In the genomic region with DNA sequence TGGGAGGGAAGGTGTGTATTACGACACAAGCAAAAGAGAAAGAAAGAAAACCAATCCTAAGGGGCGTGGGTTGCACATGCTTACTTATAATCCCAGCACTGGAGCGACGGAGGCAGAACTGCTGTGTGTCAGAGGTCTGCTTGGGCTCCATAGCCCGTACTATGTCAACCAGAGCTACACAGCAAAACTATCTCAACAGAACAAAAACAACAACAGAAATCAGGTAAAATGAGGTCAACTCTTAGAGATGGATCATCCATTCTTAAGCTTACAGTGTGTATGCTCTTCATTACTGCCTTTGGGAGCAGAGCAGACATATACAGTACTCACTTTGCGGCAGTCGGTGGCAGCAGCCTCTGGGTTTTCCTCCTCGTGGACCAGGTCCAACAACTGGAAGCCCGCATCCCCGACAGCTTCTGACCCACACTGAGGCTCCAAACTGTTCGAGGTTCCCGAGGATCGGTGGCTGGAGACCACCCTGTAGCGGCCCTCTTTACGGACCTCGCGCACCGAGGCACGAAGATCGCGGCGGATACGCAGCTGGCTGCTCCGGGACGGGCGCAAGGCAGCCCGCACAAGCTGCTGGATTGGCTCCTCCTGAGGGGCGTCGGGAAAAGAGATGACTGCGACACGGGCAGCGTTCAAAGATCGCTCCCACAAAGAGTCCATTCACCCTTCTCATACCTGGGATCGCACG, we compare ENCODE assay signal across 7 mouse cellular contexts. TPM values are rescaled to one million over a fixed set of nuclear protein-coding genes. Genes with fewer than 3 reads are reported as not detected.
DNase-seq lines count a peak whose midpoint lies in the region; ATAC-seq and TF ChIP-seq lines count a peak whose summit lies in the region.

No protein-coding gene starts in this region.

- H3K9me3 ChIP-seq in embryonic facial prominence, embryonic 11.5 days (replicated peaks; ENCODE audit: control insufficient read depth, low read length), result no peaks in the 10 kb centered on the region
- H3K9me3 ChIP-seq in hindbrain, embryonic 13.5 days, result no peaks in the 10 kb centered on the region
- H3K9me3 ChIP-seq in lung, embryonic 16.5 days (ENCODE audit: control insufficient read depth, low read length), result no peaks in the 10 kb centered on the region
- no peaks in the 10 kb centered on the region for H3K9me3 ChIP-seq in stomach, embryonic 14.5 days (ENCODE audit: control insufficient read depth, low read depth, low read length)

- ATAC-seq in Patski, result peak; percentile 49
- peak; percentile 66 for ATAC-seq in embryonic facial prominence, embryonic 11.5 days (replicated peaks; ENCODE audit: insufficient number of reproducible peaks, low FRiP score, low TSS enrichment, low read depth)
- peak; percentile 77 for ATAC-seq in hindbrain, embryonic 13.5 days (ENCODE audit: low FRiP score)
- peak; percentile 50 for ATAC-seq in lung, embryonic 16.5 days (ENCODE audit: low read depth)
- peak; percentile 63 for ATAC-seq in stomach, embryonic 14.5 days (ENCODE audit: insufficient number of reproducible peaks, insufficient read depth, low FRiP score, low read depth)

- peak overlapping the region; percentile 89 for H3K4me3 ChIP-seq in lung, adult 2 months (replicated peaks; ENCODE audit: extremely low read depth, low read depth, low read length)
- H3K4me3 ChIP-seq in embryonic facial prominence, embryonic 11.5 days (ENCODE audit: low read depth, low read length), result peak overlapping the region; percentile 78
- peak overlapping the region; percentile 85 for H3K4me3 ChIP-seq in hindbrain, embryonic 13.5 days
- peak overlapping the region; percentile 92 for H3K4me3 ChIP-seq in lung, embryonic 16.5 days (ENCODE audit: low read length)
- H3K4me3 ChIP-seq in stomach, embryonic 14.5 days (ENCODE audit: low read depth, low read length), result peak overlapping the region; percentile 90

- WGBS in lung, adult 2 months, result under 1% methylated on average over 35 of the region's 35 CpGs
- under 1% methylated on average over 35 of the region's 35 CpGs for whole genome bisulfite sequencing in embryonic facial prominence, embryonic 11.5 days
- WGBS in hindbrain, embryonic 13.5 days, result 1% methylated on average over 35 of the region's 35 CpGs
- WGBS in lung, embryonic 16.5 days, result under 1% methylated on average over 35 of the region's 35 CpGs
- under 1% methylated on average over 35 of the region's 35 CpGs for WGBS in stomach, embryonic 14.5 days

- H3K9ac ChIP-seq in embryonic facial prominence, embryonic 11.5 days (replicated peaks; ENCODE audit: low read length), result peak overlapping the region; percentile 94
- peak overlapping the region; percentile 96 for H3K9ac ChIP-seq in hindbrain, embryonic 13.5 days
- peak overlapping the region; percentile 93 for H3K9ac ChIP-seq in lung, embryonic 16.5 days (ENCODE audit: low read length)
- H3K9ac ChIP-seq in stomach, embryonic 14.5 days (replicated peaks; ENCODE audit: low read depth, low read length), result peak overlapping the region; percentile 75

- H3K4me2 ChIP-seq in embryonic facial prominence, embryonic 11.5 days (ENCODE audit: low read depth, low read length), result peak overlapping the region; percentile 41
- peak overlapping the region; percentile 89 for H3K4me2 ChIP-seq in hindbrain, embryonic 13.5 days
- peak overlapping the region; percentile 76 for H3K4me2 ChIP-seq in lung, embryonic 16.5 days (ENCODE audit: low read depth, low read length)
- peak overlapping the region; percentile 67 for H3K4me2 ChIP-seq in stomach, embryonic 14.5 days (replicated peaks; ENCODE audit: low read depth, low read length)

- H3K4me1 ChIP-seq in lung, adult 2 months (ENCODE audit: control insufficient read depth, insufficient read depth, low read length), result no peaks in the 10 kb centered on the region; the same call in 1 of the 2 replicates
- no peaks in the 10 kb centered on the region for H3K4me1 ChIP-seq in embryonic facial prominence, embryonic 11.5 days (ENCODE audit: control insufficient read depth, insufficient read depth, low read length)
- H3K4me1 ChIP-seq in hindbrain, embryonic 13.5 days (replicated peaks), result peaks cover 26% of the 10 kb centered on the region
- peaks cover 10% of the 10 kb centered on the region for H3K4me1 ChIP-seq in lung, embryonic 16.5 days (replicated peaks; ENCODE audit: control insufficient read depth, insufficient read depth, low read length)
- peaks cover 4% of the 10 kb centered on the region; the same call in 1 of the 2 replicates for H3K4me1 ChIP-seq in stomach, embryonic 14.5 days (ENCODE audit: control insufficient read depth, insufficient read depth, low read length)

- peak overlapping the region; percentile 81 for H3K27ac ChIP-seq in embryonic facial prominence, embryonic 11.5 days (replicated peaks; ENCODE audit: low read depth, low read length)
- peak overlapping the region; percentile 96 for H3K27ac ChIP-seq in hindbrain, embryonic 13.5 days
- peak overlapping the region; percentile 93 for H3K27ac ChIP-seq in lung, embryonic 16.5 days (ENCODE audit: low read length)
- H3K27ac ChIP-seq in stomach, embryonic 14.5 days (ENCODE audit: low read length), result peak overlapping the region; percentile 93

- POLR2A ChIA-PET in Patski (lab: Charles Lee), result interaction anchor here (0.7 to 1.5 kb wide), 5 partner anchors 10 to 192 kb away, joined by 3 to 5 read pairs (median 4); no protein-coding TSS in a partner anchor

- no peak for TF ChIP-seq CTCF in lung, adult 2 months (IDR thresholded peaks at IDR 0.05; ENCODE audit: insufficient read depth, low read length)
- TF ChIP-seq CTCF in Patski (IDR thresholded peaks at IDR 0.05), result no peak

- CTCF ChIA-PET in Patski (lab: Charles Lee), result interaction anchor here (1.0 to 3.6 kb wide), 7 partner anchors 10 to 123 kb away, joined by 3 to 23 read pairs (median 4); no protein-coding TSS in a partner anchor

- in situ Hi-C loops in Patski (cut with MboI; ENCODE audit: low pct_unique_long_range_greater_than_20kb), result loop anchor here (5.0 kb wide), 1 partner anchor 192 kb away; no protein-coding TSS in a partner anchor

- no peak for DNase-seq in lung, adult 2 months
- DNase-seq in lung, postnatal 14 days, result no peak
- no peak for DNase-seq in Patski (ENCODE audit: low read depth, low spot score)
- DNase-seq in embryonic facial prominence, embryonic 11.5 days (ENCODE audit: low spot score), result peak; percentile 20

- H3K36me3 ChIP-seq in embryonic facial prominence, embryonic 11.5 days (replicated peaks; ENCODE audit: control insufficient read depth, insufficient read depth, low read depth, low read length), result peaks cover 6% of the 10 kb centered on the region
- peaks cover 43% of the 10 kb centered on the region for H3K36me3 ChIP-seq in hindbrain, embryonic 13.5 days
- H3K36me3 ChIP-seq in lung, embryonic 16.5 days (ENCODE audit: control insufficient read depth, insufficient read depth, low read length), result peaks cover 9% of the 10 kb centered on the region; the same call in 1 of the 2 replicates
- H3K36me3 ChIP-seq in stomach, embryonic 14.5 days (ENCODE audit: control insufficient read depth, insufficient read depth, low read length), result peaks cover 35% of the 10 kb centered on the region; the same call in 1 of the 2 replicates

- H3K27me3 ChIP-seq in Patski, result no peaks in the 10 kb centered on the region
- H3K27me3 ChIP-seq in embryonic facial prominence, embryonic 11.5 days (ENCODE audit: control insufficient read depth, insufficient read depth, low read length), result no peaks in the 10 kb centered on the region
- H3K27me3 ChIP-seq in hindbrain, embryonic 13.5 days, result no peaks in the 10 kb centered on the region
- H3K27me3 ChIP-seq in lung, embryonic 16.5 days (ENCODE audit: control insufficient read depth, insufficient read depth, low read depth, low read length), result no peaks in the 10 kb centered on the region
- H3K27me3 ChIP-seq in stomach, embryonic 14.5 days (ENCODE audit: control insufficient read depth, insufficient read depth, low read length), result no peaks in the 10 kb centered on the region

- TF ChIP-seq POLR2A in lung, adult 2 months (IDR thresholded peaks at IDR 0.05; ENCODE audit: borderline replicate concordance, extremely low read depth, low read depth, low read length), result no peak

RNA-seq across cellular contexts. Expression of a gene that starts 0.6 kb away (rescaled TPM):
- 14.2 and 16.5 TPM in 2 replicates for polyA plus RNA-seq in lung, adult 2 months (2012; rRNA removed)
- polyA plus RNA-seq in Patski (2021), result 48.1 TPM
- polyA plus RNA-seq in embryonic facial prominence, embryonic 11.5 days (2014; fragmentation: Nextera tagmentation; extraction: Ambion mirVana), result 43.8 and 46.7 TPM in 2 replicates
- 39.2 and 42.0 TPM in 2 replicates for polyA plus RNA-seq in hindbrain, embryonic 13.5 days (2015; fragmentation: Nextera tagmentation; extraction: Ambion mirVana)
- polyA plus RNA-seq in lung, embryonic 16.5 days (2015; fragmentation: Nextera tagmentation; extraction: Ambion mirVana), result 28.3 and 31.0 TPM in 2 replicates
- polyA plus RNA-seq in stomach, embryonic 14.5 days (2014; fragmentation: Nextera tagmentation; extraction: Ambion mirVana), result 35.4 and 36.6 TPM in 2 replicates

RNA-seq across cellular contexts. Expression of a gene that starts 0.6 kb away (rescaled TPM):
- polyA plus RNA-seq in lung, adult 2 months (2012; rRNA removed), result 14.2 and 17.0 TPM in 2 replicates
- 26.1 TPM for polyA plus RNA-seq in Patski (2021)
- 62.6 and 62.7 TPM in 2 replicates for polyA plus RNA-seq in embryonic facial prominence, embryonic 11.5 days (2014; fragmentation: Nextera tagmentation; extraction: Ambion mirVana)
- polyA plus RNA-seq in hindbrain, embryonic 13.5 days (2015; fragmentation: Nextera tagmentation; extraction: Ambion mirVana), result 56.6 and 57.9 TPM in 2 replicates
- polyA plus RNA-seq in lung, embryonic 16.5 days (2015; fragmentation: Nextera tagmentation; extraction: Ambion mirVana), result 40.5 and 42.0 TPM in 2 replicates
- polyA plus RNA-seq in stomach, embryonic 14.5 days (2014; fragmentation: Nextera tagmentation; extraction: Ambion mirVana), result 46.2 and 47.2 TPM in 2 replicates

RNA-seq across cellular contexts. Expression of a gene that starts 41.5 kb away (rescaled TPM):
- polyA plus RNA-seq in lung, adult 2 months (2012; rRNA removed), result 16.5 and 17.3 TPM in 2 replicates
- polyA plus RNA-seq in Patski (2021), result 129 TPM
- 82.4 and 90.9 TPM in 2 replicates for polyA plus RNA-seq in embryonic facial prominence, embryonic 11.5 days (2014; fragmentation: Nextera tagmentation; extraction: Ambion mirVana)
- polyA plus RNA-seq in hindbrain, embryonic 13.5 days (2015; fragmentation: Nextera tagmentation; extraction: Ambion mirVana), result 66.4 and 71.4 TPM in 2 replicates
- polyA plus RNA-seq in lung, embryonic 16.5 days (2015; fragmentation: Nextera tagmentation; extraction: Ambion mirVana), result 41.3 and 41.7 TPM in 2 replicates
- polyA plus RNA-seq in stomach, embryonic 14.5 days (2014; fragmentation: Nextera tagmentation; extraction: Ambion mirVana), result 60.4 and 65.6 TPM in 2 replicates

RNA-seq across cellular contexts. Expression of a gene that starts 60.0 kb away (rescaled TPM):
- polyA plus RNA-seq in lung, adult 2 months (2012; rRNA removed), result 24.8 and 28.3 TPM in 2 replicates
- polyA plus RNA-seq in Patski (2021), result 24.6 TPM
- polyA plus RNA-seq in embryonic facial prominence, embryonic 11.5 days (2014; fragmentation: Nextera tagmentation; extraction: Ambion mirVana), result 6.6 and 8.7 TPM in 2 replicates
- polyA plus RNA-seq in hindbrain, embryonic 13.5 days (2015; fragmentation: Nextera tagmentation; extraction: Ambion mirVana), result 20.0 and 22.3 TPM in 2 replicates
- 12.8 and 12.9 TPM in 2 replicates for polyA plus RNA-seq in lung, embryonic 16.5 days (2015; fragmentation: Nextera tagmentation; extraction: Ambion mirVana)
- polyA plus RNA-seq in stomach, embryonic 14.5 days (2014; fragmentation: Nextera tagmentation; extraction: Ambion mirVana), result 3.9 and 4.0 TPM in 2 replicates
